Mouse (Mus musculus): Measurements from ENCODE around the gene AC124108.1.

DNA sequence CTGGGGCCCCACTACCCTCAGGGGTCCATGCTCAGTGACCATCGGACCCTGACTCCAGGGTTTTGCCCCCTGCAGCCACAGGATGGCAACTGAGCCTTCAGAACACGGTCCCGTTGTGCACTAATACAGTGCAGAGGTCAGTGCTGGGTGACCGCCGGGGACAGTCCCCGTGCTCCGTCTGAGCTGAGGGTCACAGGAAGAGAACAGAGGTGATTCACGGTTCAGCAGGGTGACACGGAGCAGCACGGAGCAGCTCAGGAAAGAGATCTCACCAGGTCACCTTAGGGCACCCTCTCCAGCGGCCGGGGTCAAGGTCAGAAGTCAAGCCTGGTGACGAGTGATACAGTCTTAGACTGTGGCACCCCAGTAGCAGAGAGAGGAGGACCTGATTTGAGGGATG lies 49.5 kb upstream of the AC124108.1 start:
- TF ChIP-seq KAT2A (IDR thresholded peaks at IDR 0.05; ENCODE audit: insufficient replicate concordance, low read length) (no peak), ETS1 (conservative IDR thresholded peaks at IDR 0.05; ENCODE audit: low read depth, low read length) (no peak), CTCF (conservative IDR thresholded peaks at IDR 0.05 in 1 of 2, IDR thresholded peaks at IDR 0.05 in 1 of 2; ENCODE audit: low read depth in 2 of 2, low read length in 2 of 2) (no peak), POLR2A (IDR thresholded peaks at IDR 0.05; ENCODE audit: low read depth, low read length) (no peak), RAD21 (IDR thresholded peaks at IDR 0.05; ENCODE audit: low read depth, low read length) (no peak)
